Mouse (Mus musculus): Measurements from ENCODE around the gene Hnrnpa1. TPM values are rescaled to one million over a fixed set of nuclear protein-coding genes. Genes with fewer than 3 reads are reported as not detected.

Hnrnpa1 gene
- total RNA-seq (2014; fragmentation: Nextera tagmentation) (845 and 937 TPM in 2 replicates), total RNA-seq (2017) (2,161 and 2,727 TPM in 2 replicates)

DNA sequence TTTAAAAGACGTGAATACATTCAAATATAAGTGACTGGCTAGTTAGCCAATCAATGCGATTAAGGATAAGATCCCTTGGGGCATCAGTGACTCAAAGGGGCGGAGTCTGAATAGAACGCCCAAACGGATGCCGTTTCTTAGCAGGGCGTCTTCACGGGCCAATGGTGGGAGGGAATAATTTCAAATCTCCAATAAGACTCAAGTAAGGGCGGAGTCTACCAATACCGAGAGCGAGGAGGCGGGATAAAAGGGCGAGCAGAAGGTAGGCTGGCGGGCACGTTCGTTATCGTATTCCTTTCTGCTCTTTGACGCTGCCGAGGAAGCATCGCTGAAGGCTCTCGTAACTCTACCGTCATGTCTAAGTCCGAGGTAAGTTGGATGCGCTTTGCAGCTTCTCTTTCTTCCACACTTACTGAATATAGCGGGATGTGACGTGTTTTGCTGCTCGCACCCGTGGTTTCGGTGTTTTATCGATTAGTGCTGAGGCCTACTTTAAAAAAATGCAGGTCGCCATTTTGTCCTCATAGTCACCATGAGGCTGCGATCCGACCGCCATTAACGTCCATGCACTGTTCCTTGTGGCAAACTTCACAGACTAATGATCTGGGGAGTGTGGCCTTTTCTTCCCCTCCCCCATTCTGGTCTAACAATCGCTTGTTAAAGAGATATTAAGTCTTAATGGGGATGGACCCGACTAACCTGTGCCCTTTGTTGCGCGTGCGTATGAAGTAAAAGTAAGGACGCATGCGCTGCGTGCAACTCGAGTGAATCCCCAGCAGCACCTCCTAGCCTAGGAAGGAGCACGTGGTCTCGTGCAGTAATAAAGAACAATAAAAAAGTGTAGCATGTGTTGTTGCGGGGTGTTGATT, at the start of gene Hnrnpa1:
Gene Hnrnpa1 (plus strand): TSS at position 273 of the 869 bp plus-strand sequence.
- ATAC-seq (replicated peaks; ENCODE audit: low FRiP score, low TSS enrichment, poor library complexity, severe bottlenecking) = peak; percentile 80

DNA sequence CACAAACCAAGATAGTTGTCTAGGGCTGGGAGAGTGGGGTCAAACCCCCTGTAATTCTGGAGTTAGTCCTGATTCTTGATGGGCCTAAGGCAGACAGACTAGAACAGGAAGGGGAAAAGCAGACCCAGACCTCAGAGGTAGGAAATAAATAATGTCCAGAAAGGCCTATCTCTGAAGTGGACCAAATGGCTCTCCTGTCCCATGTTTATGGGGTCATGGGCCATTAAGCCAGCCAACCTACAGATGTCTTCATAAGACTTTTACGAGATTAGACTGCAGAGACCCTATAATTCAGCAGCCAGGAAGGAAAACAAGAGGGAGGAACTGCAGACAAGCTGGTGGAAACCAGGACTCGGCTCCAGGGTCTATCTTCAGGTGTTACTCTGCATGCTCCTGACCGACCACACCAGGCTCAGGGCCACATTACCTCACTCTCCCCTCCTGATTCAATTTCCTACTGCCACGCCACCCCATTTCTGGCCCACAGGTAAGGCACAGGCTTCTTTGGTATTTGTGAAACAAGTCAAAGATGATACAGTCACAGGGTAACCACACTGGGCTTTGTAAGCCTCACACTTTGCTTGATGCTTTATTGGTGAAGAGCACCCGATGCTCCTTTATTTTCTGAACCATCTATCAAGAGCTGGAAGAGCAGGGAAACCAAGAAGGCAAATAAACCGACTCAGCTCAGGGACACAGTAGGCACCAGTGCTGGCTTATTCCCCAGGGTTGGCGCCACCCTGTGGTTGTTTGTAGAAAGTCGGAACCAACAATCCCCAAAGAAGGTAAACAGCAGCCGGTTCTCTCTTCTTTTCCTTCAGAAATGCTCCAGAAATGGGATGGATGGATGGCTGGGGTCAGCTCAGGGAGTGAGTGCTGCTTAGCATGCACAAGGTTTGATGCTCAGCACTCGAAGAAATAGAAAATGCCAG, 49.4 kb upstream of the Hnrnpa1 start:
- peak; percentile 52; the same call in 1 of the 2 replicates for ATAC-seq (replicated peaks; ENCODE audit: low FRiP score, low TSS enrichment, poor library complexity, severe bottlenecking)

GRCm38 (mm10) chr15:103193606-103194005, 46.6 kb upstream of the Hnrnpa1 start:
- no peak for ATAC-seq (replicated peaks; ENCODE audit: low FRiP score, low TSS enrichment, poor library complexity, severe bottlenecking)

GRCm38 (mm10) chr15:103196835-103197234, 43.4 kb upstream of the Hnrnpa1 start:
- no peak for ATAC-seq (replicated peaks; ENCODE audit: low FRiP score, low TSS enrichment, poor library complexity, severe bottlenecking)

GRCm38 (mm10) chr15:103197785-103198184, 42.4 kb upstream of the Hnrnpa1 start:
- ATAC-seq (replicated peaks; ENCODE audit: low FRiP score, low TSS enrichment, poor library complexity, severe bottlenecking) = no peak

GRCm38 (mm10) chr15:103202088-103202793, 38.0 kb upstream of the Hnrnpa1 start:
- no peak for ATAC-seq (replicated peaks; ENCODE audit: low FRiP score, low TSS enrichment, poor library complexity, severe bottlenecking)

DNA sequence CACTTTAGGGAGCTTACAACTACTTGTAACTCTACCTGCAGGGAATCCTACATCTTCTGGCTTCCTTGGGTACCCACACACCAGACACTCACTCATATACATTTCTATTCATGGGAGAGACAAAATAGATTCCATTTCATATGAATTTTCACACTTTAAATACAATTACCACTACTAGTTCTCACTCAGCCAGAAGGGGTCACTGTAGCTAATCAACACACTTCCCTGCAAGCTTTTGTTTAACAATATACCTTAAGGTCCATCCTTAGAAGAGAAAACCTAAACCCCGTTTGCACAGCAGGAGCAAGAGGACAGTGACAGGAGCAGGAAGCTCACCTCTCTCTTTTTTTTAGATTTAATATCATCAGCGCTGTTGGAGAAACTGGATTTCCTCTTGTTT, 35.1 kb upstream of the Hnrnpa1 start:
- no peak for ATAC-seq (replicated peaks; ENCODE audit: low FRiP score, low TSS enrichment, poor library complexity, severe bottlenecking)

- no peak for ATAC-seq (replicated peaks; ENCODE audit: low FRiP score, low TSS enrichment, poor library complexity, severe bottlenecking)
These were observed 26.1 kb upstream of the Hnrnpa1 start for GRCm38 (mm10) chr15:103214149-103214548.

- peak; percentile 91 for ATAC-seq (replicated peaks; ENCODE audit: low FRiP score, low TSS enrichment, poor library complexity, severe bottlenecking)
These were observed 25.0 kb upstream of the Hnrnpa1 start for GRCm38 (mm10) chr15:103214971-103215907.

- no peak for ATAC-seq (replicated peaks; ENCODE audit: low FRiP score, low TSS enrichment, poor library complexity, severe bottlenecking)
These were observed 24.2 kb upstream of the Hnrnpa1 start for GRCm38 (mm10) chr15:103216052-103216451.

- no peak for ATAC-seq (replicated peaks; ENCODE audit: low FRiP score, low TSS enrichment, poor library complexity, severe bottlenecking)
These were observed 19.4 kb upstream of the Hnrnpa1 start for GRCm38 (mm10) chr15:103220785-103221184.

DNA sequence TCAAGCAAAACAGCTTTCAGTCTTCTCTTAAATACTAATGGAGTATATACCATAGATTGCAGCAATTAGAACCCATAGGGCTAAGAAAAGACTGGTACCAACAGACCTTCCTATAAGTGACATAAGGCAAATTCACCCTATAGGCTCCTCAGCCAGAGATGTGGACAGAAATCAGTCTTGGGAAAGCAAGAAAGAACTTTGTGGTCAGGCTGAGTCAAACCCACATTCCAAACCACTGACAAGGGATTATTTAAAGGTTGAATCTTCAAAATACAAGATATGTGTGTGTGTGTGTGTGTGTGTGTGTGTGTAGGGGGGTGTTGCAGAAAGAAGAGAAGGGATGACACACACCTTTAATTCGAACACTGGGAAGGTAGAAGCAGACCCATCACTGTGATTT, 18.8 kb upstream of the Hnrnpa1 start:
- no peak for ATAC-seq (replicated peaks; ENCODE audit: low FRiP score, low TSS enrichment, poor library complexity, severe bottlenecking)

DNA sequence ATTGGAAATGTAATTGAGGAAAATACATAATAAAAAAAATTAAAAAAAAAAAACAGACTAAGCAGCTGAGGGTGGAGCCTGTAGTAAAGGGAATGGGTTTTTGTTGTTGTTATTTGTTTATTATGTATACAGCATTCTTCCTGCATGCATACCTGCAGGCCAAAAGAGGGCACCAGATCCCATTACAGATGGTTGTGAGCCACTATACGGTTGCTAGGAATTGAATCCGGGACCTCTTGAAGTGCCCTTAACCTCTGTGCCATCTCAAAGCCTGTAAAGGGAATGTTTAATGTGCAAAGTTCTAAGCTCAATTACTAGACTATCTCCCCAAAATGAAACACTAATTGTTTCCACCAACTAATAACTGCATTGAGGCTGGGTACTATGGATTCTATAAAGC, 16.1 kb upstream of the Hnrnpa1 start:
- no peak for ATAC-seq (replicated peaks; ENCODE audit: low FRiP score, low TSS enrichment, poor library complexity, severe bottlenecking)

DNA sequence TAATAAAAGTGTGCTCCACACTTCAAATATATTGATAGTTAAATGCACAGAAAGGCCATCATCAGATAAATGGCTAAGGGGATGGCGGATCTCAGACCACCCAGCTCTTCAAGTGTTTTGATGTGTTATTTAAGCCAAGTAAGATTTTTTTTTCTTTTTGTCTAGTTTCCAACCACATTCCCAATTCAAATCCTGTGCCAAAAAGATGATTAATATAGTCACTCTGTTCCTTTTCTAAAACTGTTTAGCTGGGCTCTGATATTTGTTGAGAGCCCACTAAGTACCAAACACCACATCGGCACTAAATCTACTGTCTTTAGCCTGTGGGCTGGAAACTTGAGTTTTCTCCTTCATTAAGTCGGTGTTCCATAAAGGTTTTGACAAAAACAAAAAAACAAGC, 13.2 kb upstream of the Hnrnpa1 start:
- no peak for ATAC-seq (replicated peaks; ENCODE audit: low FRiP score, low TSS enrichment, poor library complexity, severe bottlenecking)

GRCm38 (mm10) chr15:103227572-103227971, 12.7 kb upstream of the Hnrnpa1 start:
- no peak for ATAC-seq (replicated peaks; ENCODE audit: low FRiP score, low TSS enrichment, poor library complexity, severe bottlenecking)

DNA sequence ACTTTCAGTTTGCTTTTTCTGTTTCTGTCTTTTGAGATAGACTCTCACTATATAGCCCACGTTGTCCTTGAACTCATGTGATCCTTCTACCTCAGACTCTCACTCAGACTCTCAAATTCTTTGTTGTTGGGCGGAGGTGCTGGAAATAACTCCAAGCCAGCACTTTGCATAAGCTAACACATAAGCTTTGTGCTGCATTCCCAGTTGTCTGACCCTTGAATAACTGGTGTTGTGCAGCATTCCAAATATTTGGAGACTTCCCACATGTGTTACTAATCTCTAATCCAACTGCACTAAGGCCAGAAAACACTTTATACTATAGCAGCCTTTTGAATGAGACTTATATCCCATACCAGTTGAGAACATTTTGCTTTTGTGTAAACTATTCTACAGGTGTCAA, 11.3 kb upstream of the Hnrnpa1 start:
- no peak for ATAC-seq (replicated peaks; ENCODE audit: low FRiP score, low TSS enrichment, poor library complexity, severe bottlenecking)

- ATAC-seq (replicated peaks; ENCODE audit: low FRiP score, low TSS enrichment, poor library complexity, severe bottlenecking) = no peak
These were observed 7.1 kb upstream of the Hnrnpa1 start for GRCm38 (mm10) chr15:103233119-103233518.

GRCm38 (mm10) chr15:103237295-103237694, 2.9 kb upstream of the Hnrnpa1 start:
- ATAC-seq (replicated peaks; ENCODE audit: low FRiP score, low TSS enrichment, poor library complexity, severe bottlenecking) = no peak
